Mouse (Mus musculus): ENCODE data around the gene Ccdc159. TPM values are rescaled to one million over a fixed set of nuclear protein-coding genes. Genes with fewer than 3 reads are reported as not detected.
A peak's percentile ranks its signal among the peaks of the same experiment; 100 is the strongest.

Ccdc159 gene
- polyA plus RNA-seq (2015; fragmentation: Nextera tagmentation; extraction: Ambion mirVana): 7.5 and 8.8 TPM in 2 replicates

GRCm38 (mm10) chr9:21927208-21927753 is at the start of gene Ccdc159, which contains the start of gene Tmem205:
Gene Ccdc159, plus strand, starts transcription at chr9:21927471.
Gene Tmem205, minus strand, starts transcription at chr9:21927556.
- no peaks in the 10 kb centered on the region for H3K9me3 ChIP-seq
- H3K9ac ChIP-seq (replicated peaks): peak within 1 kb of the TSS; percentile 71
- peaks cover 11% of the 10 kb centered on the region for H3K4me1 ChIP-seq
- H3K4me2 ChIP-seq (replicated peaks): peak within 1 kb of the TSS; percentile 69
- peak within 1 kb of the TSS; percentile 54 for H3K4me3 ChIP-seq
- ATAC-seq (replicated peaks): peak; percentile 97
- peak within 1 kb of the TSS; percentile 80 for H3K27ac ChIP-seq (replicated peaks)
- no peaks in the 10 kb centered on the region for H3K36me3 ChIP-seq
- under 1% methylated on average over 28 of the region's 28 CpGs for WGBS
- no peaks in the 10 kb centered on the region for H3K27me3 ChIP-seq

GRCm38 (mm10) chr9:21889229-21889628 is 38.0 kb upstream of the Ccdc159 start:
- H3K4me2 ChIP-seq (replicated peaks): no peak overlapping the region
- H3K4me1 ChIP-seq: no peaks in the 10 kb centered on the region
- peaks cover 4% of the 10 kb centered on the region; the same call in 1 of the 2 replicates for H3K27me3 ChIP-seq
- no peak for ATAC-seq (replicated peaks)
- no peaks in the 10 kb centered on the region for H3K36me3 ChIP-seq
- H3K4me3 ChIP-seq: no peak overlapping the region
- no peak overlapping the region for H3K27ac ChIP-seq (replicated peaks)
- WGBS: 65% methylated on average over 3 of the region's 3 CpGs
- H3K9ac ChIP-seq (replicated peaks): no peak overlapping the region
- H3K9me3 ChIP-seq: no peaks in the 10 kb centered on the region

GRCm38 (mm10) chr9:21901223-21901820 is 25.9 kb upstream of the Ccdc159 start:
- Histone ChIP-seq H3K27me3 (peaks cover 7% of the 10 kb centered on the region; the same call in 1 of the 2 replicates), H3K4me1 (peaks cover 5% of the 10 kb centered on the region), H3K9ac (replicated peaks) (peak overlapping the region; percentile 37; the same call in 1 of the 2 replicates), H3K4me2 (replicated peaks) (peak overlapping the region; percentile 49), H3K27ac (replicated peaks) (peak overlapping the region; percentile 60; the same call in 1 of the 2 replicates), H3K9me3 (no peaks in the 10 kb centered on the region), H3K4me3 (peak overlapping the region; percentile 45), H3K36me3 (no peaks in the 10 kb centered on the region)
- WGBS: 16% methylated on average over 10 of the region's 10 CpGs
- ATAC-seq (replicated peaks): peak; percentile 94

- Histone ChIP-seq H3K36me3 (no peaks in the 10 kb centered on the region), H3K27ac (replicated peaks) (no peak overlapping the region), H3K4me2 (replicated peaks) (no peak overlapping the region), H3K4me1 (peaks cover 5% of the 10 kb centered on the region), H3K9ac (replicated peaks) (no peak overlapping the region), H3K27me3 (peaks cover 7% of the 10 kb centered on the region; the same call in 1 of the 2 replicates), H3K4me3 (no peak overlapping the region), H3K9me3 (no peaks in the 10 kb centered on the region)
- 87% methylated on average over 4 of the region's 4 CpGs for WGBS
- no peak for ATAC-seq (replicated peaks)
Observed at GRCm38 (mm10) chr9:21904031-21904430, 23.2 kb upstream of the Ccdc159 start.

GRCm38 (mm10) chr9:21908216-21908615 is 19.1 kb upstream of the Ccdc159 start:
- Histone ChIP-seq H3K4me3 (no peak overlapping the region), H3K9me3 (no peaks in the 10 kb centered on the region), H3K4me1 (no peaks in the 10 kb centered on the region), H3K36me3 (no peaks in the 10 kb centered on the region), H3K27me3 (no peaks in the 10 kb centered on the region; the same call in 1 of the 2 replicates), H3K4me2 (replicated peaks) (no peak overlapping the region), H3K27ac (replicated peaks) (no peak overlapping the region), H3K9ac (replicated peaks) (no peak overlapping the region)
- WGBS: 86% methylated on average over 11 of the region's 11 CpGs
- no peak for ATAC-seq (replicated peaks)

GRCm38 (mm10) chr9:21909474-21910223 is 17.6 kb upstream of the Ccdc159 start:
- Histone ChIP-seq H3K4me2 (replicated peaks) (no peak overlapping the region), H3K36me3 (no peaks in the 10 kb centered on the region; the same call in 1 of the 2 replicates), H3K9ac (replicated peaks) (no peak overlapping the region), H3K27me3 (no peaks in the 10 kb centered on the region; the same call in 1 of the 2 replicates), H3K4me1 (no peaks in the 10 kb centered on the region), H3K9me3 (no peaks in the 10 kb centered on the region), H3K27ac (replicated peaks) (no peak overlapping the region), H3K4me3 (no peak overlapping the region)
- no peak for ATAC-seq (replicated peaks)
- WGBS: 81% methylated on average over 10 of the region's 10 CpGs

- H3K9me3 ChIP-seq: no peaks in the 10 kb centered on the region
- peak overlapping the region; percentile 69 for H3K4me3 ChIP-seq
- no peak for ATAC-seq (replicated peaks)
- WGBS: 58% methylated on average over 3 of the region's 3 CpGs
- peaks cover 16% of the 10 kb centered on the region for H3K4me1 ChIP-seq
- no peaks in the 10 kb centered on the region; the same call in 1 of the 2 replicates for H3K36me3 ChIP-seq
- peak overlapping the region; percentile 71 for H3K9ac ChIP-seq (replicated peaks)
- H3K4me2 ChIP-seq (replicated peaks): peak overlapping the region; percentile 87
- H3K27me3 ChIP-seq: no peaks in the 10 kb centered on the region
- H3K27ac ChIP-seq (replicated peaks): peak overlapping the region; percentile 88
Observed at GRCm38 (mm10) chr9:21916851-21917492, 10.3 kb upstream of the Ccdc159 start.

- peak overlapping the region; percentile 71 for H3K9ac ChIP-seq (replicated peaks)
- peak; percentile 86 for ATAC-seq (replicated peaks)
- 1% methylated on average over 35 of the region's 35 CpGs for WGBS
- peak overlapping the region; percentile 69 for H3K4me3 ChIP-seq
- H3K9me3 ChIP-seq: no peaks in the 10 kb centered on the region
- peak overlapping the region; percentile 87 for H3K4me2 ChIP-seq (replicated peaks)
- H3K27ac ChIP-seq (replicated peaks): peak overlapping the region; percentile 88
- H3K36me3 ChIP-seq: no peaks in the 10 kb centered on the region; the same call in 1 of the 2 replicates
- H3K27me3 ChIP-seq: no peaks in the 10 kb centered on the region
- H3K4me1 ChIP-seq: peaks cover 16% of the 10 kb centered on the region
Observed at GRCm38 (mm10) chr9:21917493-21918034, 9.7 kb upstream of the Ccdc159 start.

- Histone ChIP-seq H3K9ac (replicated peaks) (peak within 1 kb of the TSS; percentile 71), H3K9me3 (no peaks in the 10 kb centered on the region), H3K36me3 (no peaks in the 10 kb centered on the region; the same call in 1 of the 2 replicates), H3K27ac (replicated peaks) (peak within 1 kb of the TSS; percentile 88), H3K4me2 (replicated peaks) (peak within 1 kb of the TSS; percentile 87), H3K27me3 (no peaks in the 10 kb centered on the region), H3K4me1 (peaks cover 16% of the 10 kb centered on the region), H3K4me3 (peak within 1 kb of the TSS; percentile 69)
- ATAC-seq (replicated peaks): peak; percentile 92
- under 1% methylated on average over 35 of the region's 36 CpGs for WGBS
Observed at GRCm38 (mm10) chr9:21918035-21918592, 9.2 kb upstream of the Ccdc159 start, which contains the start of gene Rab3d. Gene Rab3d, minus strand, starts transcription at chr9:21918192.

GRCm38 (mm10) chr9:21918692-21919384 is 8.4 kb upstream of the Ccdc159 start:
- peaks cover 16% of the 10 kb centered on the region for H3K4me1 ChIP-seq
- H3K9me3 ChIP-seq: no peaks in the 10 kb centered on the region
- H3K27me3 ChIP-seq: no peaks in the 10 kb centered on the region
- peak overlapping the region; percentile 88 for H3K27ac ChIP-seq (replicated peaks)
- H3K36me3 ChIP-seq: no peaks in the 10 kb centered on the region
- no peak overlapping the region for H3K9ac ChIP-seq (replicated peaks)
- H3K4me2 ChIP-seq (replicated peaks): peak overlapping the region; percentile 87
- WGBS: 12% methylated on average over 5 of the region's 5 CpGs
- no peak for ATAC-seq (replicated peaks)
- peak overlapping the region; percentile 69 for H3K4me3 ChIP-seq

- Histone ChIP-seq H3K36me3 (no peaks in the 10 kb centered on the region), H3K27ac (replicated peaks) (no peak overlapping the region), H3K9me3 (no peaks in the 10 kb centered on the region), H3K9ac (replicated peaks) (no peak overlapping the region), H3K4me3 (no peak overlapping the region), H3K4me1 (peaks cover 16% of the 10 kb centered on the region), H3K4me2 (replicated peaks) (no peak overlapping the region), H3K27me3 (no peaks in the 10 kb centered on the region)
- 93% methylated on average over 4 of the region's 4 CpGs for WGBS
- no peak for ATAC-seq (replicated peaks)
Observed at GRCm38 (mm10) chr9:21923036-21923435, 4.2 kb upstream of the Ccdc159 start.

Measured in forebrain, embryonic 15.5 days (tissue).